Mouse (Mus musculus) bone marrow macrophage, adult 2 months (primary cell): ENCODE results near the gene Dhodh.

Experiments
- CTCF ChIP-seq: IDR thresholded peaks from 2 replicates; pipeline ENCODE4 v1.5.1; 2012; ENCODE audit warnings: low read depth, mild to moderate bottlenecking, low read length, moderate library complexity
- POLR2A ChIP-seq: IDR thresholded peaks from 2 replicates; pipeline ENCODE4 v1.6.1; 2012; ENCODE audit warnings: mild to moderate bottlenecking, low read depth, low read length, borderline replicate concordance

DNA sequence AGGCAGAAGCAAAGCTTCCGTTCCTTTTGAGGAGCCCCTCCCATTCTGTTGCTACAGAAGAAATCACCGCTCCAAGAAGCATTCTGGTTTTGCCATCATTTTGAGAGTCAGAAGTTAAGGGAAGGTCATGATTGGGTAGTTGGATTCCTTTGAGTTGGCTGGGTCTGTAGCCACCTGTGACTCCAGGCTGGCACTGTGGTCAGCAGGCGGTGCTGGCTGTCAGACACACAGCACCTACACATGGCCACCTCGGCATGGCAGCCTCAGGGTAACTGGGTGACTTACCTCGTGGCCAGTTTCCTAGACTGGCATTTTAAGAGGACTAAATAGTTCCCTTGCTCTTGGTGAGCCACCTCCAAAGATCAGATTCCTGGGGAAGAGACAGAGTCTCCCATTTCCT, 32.8 kb upstream of the Dhodh start:
- TF ChIP-seq POLR2A (no peak), CTCF (no peak)
